Mouse (Mus musculus) frontal cortex, postnatal 14 days (tissue): ENCODE measurements around the gene Hexim2.
A peak's percentile ranks its signal among the peaks of the same experiment; 100 is the strongest.

Experiments
- DNase-seq, 2 experiments: peaks; one replicate each; pipeline ENCODE4 v3.0.0; 2022; ENCODE audit warnings: low spot score in 2 of 2

Gene Hexim2

DNA sequence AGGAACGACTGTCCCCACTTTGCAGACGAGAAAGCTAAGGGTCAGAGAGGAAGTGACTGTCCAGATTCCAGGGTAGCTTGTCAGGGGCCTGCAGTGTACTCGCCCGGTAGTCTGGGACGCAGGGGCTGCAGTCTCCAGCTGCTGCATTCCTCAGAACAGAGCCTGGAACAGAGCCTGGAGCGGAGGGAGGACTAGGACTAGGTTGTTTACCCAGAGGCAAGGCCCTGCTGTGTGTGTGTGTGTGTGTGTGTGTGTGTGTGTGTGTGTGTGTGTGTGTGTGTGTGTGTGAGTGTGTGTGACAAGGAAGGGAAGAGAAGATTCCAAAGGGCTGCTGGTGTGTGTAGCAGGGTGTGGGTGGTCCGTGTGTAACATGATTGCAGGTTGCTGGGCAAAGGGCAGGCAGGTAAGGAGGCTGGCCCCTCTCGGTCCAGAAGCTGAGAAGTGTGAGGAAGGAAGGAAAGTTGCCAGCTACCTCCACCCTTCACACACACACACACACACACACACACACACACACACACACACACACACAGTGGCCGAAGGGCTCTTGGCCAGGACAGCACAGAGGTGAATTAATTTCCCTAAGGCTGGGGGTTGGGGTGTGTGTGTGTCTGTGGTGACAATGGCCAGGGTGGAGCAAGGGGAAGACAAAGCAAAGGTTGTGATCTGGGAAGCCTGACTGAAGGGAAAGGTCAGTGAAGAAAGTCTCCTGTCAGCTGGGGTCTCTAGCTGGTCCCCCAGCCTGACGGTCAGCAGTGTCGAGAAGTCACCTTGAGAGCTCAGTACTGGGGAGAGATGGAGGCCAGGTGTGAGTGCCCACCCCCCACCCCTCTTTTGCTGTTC is 9.1 kb downstream of the Hexim2 start:
- no peak for DNase-seq

DNA sequence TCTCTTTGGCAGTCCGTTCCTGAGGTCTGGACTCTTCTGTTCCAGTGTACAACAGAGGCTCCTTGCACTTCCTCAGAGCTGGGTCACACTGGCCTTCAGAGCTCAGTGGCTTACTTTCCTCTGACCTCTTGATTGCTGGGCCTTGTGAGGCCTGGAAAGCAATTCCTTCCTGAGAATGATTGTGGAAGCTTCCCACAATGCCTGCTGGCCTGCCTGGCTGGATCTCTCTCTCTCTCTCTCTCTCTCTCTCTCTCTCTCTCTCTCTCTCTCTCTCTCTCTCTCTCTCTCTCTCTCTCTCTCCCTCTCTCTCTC is 9.7 kb downstream of the Hexim2 start:
- DNase-seq = no peak

- peak; percentile 78 to 87 for DNase-seq
Observed at GRCm38 (mm10) chr11:103142441-103143182, 10.4 kb downstream of the Hexim2 start.

- no peak for DNase-seq
Observed at GRCm38 (mm10) chr11:103144309-103145285, 12.4 kb downstream of the Hexim2 start.

- no peak for DNase-seq
Observed at GRCm38 (mm10) chr11:103146386-103146785, 14.2 kb downstream of the Hexim2 start.

DNA sequence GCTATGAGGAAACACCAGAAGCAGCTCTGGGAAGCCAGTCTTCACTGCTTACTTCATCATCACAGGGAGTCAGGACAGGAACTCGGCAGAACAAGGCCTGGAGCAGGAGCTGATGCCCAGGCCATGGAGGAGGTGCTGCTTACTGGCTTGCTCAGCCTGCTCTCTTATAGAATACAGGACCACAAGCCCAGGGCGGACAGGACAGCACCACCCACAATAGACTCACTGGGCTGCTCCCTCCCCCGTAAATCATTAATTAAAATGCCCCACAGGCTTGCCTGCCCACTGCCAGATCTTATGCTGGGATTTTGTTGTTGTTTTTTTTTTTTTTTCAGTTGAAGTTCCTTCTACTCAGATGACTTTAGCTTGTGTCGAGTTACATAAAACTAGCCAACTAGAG is 15.5 kb downstream of the Hexim2 start:
- no peak for DNase-seq

GRCm38 (mm10) chr11:103149771-103150170 is 17.5 kb downstream of the Hexim2 start:
- no peak for DNase-seq

GRCm38 (mm10) chr11:103158621-103159478 is 26.6 kb downstream of the Hexim2 start:
- DNase-seq = peak; percentile 79 to 91

DNA sequence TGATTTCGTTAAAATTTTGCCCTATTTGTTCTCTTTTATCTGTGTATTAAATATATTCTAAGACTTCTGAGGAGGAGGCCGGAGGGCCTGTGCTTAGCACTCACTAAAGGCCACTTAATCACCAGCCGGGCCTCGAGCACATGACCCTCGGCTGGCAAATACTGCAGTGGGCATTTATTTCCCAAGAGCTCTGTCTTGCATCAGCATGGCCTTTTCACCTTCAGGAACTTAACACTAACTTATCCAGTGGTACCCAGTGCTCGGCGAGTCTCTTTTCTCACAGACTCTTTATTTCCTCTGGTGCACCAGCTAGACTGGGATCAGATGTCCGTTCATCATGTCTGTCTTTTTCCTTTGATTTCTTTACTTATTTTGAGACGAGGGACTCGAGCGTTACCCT is 28.5 kb downstream of the Hexim2 start:
- DNase-seq = no peak

DNA sequence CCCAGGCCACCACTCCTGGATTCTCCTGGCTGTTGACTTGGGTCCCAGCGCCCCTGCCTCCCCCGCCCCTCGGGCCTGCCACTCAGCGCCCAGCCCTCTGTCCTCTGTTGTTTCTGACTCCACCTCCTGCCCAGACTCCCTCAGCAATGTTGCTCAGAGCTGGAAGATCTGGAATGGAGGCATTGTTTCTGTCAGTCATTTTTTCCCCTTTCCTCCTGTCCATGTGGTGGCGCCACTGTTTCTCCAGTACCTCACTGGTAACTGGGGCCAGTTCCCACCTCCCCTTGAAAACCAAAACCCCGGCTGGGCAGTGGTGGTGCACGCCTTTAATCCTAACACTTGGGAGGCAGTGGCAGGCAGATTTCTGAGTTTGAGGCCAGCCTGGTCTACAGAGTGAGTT is 29.2 kb downstream of the Hexim2 start:
- no peak for DNase-seq

DNA sequence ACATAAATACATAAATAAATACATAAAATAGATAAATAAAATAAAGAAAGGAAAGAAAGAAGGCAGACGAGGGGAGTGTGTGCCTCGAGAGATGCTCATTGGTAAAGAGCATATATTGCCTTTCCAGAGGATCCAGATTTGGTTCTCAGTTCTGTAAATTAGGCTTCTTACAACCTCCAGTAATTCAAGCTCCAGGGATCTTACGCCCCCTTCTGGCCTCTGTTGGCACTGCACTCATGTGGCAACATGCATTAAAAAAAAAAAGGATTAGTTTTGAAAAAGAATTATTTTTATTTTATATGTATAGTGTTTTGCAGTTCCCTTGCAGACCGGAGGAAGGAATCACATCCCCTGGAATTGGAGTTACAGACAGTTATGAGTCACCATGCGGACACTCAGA is 29.9 kb downstream of the Hexim2 start:
- DNase-seq = no peak

DNA sequence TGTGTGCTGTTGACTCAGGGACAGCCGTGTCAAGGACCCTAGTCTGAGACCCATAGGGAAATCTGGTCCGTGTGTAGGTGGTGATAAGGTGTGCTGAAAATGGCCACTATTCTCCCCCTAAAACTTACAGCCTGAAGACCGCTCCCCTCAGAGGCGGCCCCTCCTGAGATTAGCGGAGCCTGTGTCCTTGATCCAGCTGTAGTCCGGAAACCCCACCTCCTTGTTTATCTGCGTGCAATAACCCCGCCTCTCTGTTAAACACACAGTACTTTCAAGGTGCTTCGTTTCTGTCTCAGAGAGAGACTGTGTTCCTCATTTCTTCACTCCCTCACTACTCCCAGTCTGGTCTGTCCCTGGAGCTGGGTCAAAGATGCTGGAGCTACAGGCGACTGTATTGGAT is 32.2 kb downstream of the Hexim2 start:
- no peak for DNase-seq

GRCm38 (mm10) chr11:103168690-103169390 is 36.6 kb downstream of the Hexim2 start:
- DNase-seq = peak in 1 of 2 experiments; percentile 78

DNA sequence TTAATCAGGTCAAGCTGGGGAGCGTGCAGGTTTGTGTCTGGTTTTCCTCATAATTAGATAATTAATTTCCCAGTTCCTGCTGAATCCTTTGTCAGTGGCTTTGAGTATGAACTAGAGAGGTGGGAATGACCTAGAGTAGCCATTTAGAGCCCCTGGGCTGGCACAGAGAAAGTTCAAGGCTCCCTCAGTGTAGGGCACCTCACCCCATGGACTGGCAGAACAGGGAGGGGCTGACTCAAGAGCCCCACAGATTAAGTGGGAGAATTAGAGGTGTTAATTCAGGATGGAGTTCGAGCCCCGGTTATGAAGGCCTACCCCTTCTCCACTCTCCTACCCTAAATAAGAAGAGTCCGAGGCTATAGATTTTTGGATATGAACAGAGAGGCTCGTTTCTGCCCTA is 37.4 kb downstream of the Hexim2 start:
- DNase-seq = no peak

DNA sequence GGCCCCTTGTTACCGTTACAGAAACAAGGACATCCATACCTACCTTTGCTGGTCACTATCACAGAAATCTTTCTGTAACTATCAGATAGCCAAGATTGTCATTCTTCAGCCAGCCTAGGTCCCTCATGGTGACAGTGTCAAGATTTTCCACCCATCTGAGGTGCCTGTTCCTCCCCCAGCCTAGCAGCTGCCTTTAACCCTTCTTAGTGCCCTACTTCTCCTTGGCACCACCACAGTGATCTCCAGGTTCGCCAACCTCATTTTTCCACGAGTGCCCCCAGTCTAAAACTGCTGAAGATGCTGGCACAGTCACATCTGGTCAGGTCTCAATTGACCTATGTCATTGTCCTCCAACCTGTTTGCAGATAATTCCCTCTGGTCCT is 37.9 kb downstream of the Hexim2 start:
- no peak for DNase-seq

DNA sequence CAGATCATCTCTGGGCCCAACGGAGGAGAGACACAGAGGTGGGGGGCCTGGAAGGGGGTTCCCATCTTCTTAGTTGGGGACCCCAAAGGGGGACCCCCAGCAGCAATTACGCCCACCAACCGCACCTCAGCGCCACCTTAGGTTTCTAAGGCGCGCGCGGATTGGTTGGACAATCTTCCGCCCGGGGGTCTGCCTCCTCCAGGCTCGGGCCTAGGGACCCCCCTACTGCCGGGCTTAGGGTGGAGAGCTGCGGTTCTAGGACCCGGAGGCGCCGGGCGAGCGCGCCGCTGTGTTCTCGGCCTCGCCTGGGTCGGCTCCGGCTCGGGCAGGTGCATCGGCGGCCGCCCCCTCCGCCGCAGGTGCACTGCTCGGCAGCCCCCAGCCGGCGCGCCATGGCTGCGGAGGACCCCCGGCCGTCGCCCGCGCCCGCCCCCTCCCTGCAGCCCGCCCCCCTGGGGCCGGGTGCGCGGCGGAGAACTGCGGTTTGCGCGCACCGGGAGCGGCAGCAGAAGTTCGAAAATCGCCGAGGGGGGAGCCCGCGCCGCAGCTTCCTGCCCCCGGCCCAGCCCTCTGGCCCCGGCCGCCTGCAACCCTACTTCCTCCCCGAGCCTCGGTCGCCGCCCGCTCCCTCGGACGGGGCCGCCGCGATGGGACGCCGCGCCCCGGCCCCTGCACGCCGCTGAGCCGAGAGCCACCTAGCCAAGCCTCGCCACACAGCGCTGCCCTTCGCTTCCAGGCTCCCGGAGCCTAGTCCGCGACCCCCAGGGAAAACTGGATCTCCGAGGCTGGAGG is 38.5 kb downstream of the Hexim2 start, which contains the start of gene Fmnl1:
Gene Fmnl1 (plus strand): TSS at position 614 of the 792 bp plus-strand sequence.
- no peak for DNase-seq

DNA sequence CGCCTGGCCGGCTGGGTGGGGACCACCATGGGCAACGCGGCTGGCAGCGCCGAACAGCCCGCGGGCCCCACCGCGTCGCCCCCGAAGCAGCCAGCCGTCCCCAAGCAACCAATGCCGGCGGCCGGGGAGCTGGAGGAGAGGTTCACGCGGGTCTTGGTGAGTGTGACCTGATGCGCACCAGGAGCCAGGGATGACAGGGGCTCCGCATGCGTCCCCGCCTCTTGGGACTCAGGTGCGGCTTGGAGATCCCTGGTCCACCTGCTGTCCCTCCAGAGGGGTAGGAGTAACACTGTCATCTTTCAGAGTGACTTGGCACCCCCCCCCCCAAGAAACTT is 39.0 kb downstream of the Hexim2 start:
- no peak for DNase-seq

DNA sequence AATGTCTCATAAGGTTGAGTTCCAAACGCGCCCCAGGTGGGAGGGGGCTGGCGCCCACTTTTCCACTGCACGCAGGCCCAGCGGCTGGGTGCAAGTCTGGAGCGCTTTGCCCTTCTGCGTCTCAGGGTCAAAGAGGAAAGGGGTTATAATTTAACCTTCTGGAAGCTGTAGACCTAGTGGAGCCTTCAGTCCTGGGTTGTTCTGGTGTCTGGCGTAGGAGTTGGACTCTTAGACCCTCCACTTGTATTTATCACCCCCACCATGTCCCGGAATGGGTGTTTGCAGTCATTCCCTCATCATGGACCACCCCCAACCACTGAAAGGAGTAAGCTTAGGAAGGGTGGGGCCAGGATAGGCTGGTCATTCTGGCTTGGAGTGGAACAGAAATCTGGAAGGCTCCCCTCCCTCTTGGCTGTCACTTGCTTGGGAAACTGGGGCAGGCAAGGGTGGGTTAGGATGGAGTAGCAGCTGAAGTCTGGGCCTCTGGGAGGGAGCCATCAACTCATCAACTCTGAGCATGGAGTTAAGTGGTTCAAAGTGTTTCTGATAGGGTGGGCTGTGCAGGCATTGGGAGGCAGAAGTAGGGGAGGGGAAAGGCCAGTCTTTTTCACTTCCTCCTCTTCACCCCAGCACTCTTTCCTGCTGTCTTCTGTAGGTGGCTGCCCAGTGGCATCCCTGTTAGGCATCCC is 39.6 kb downstream of the Hexim2 start:
- DNase-seq = no peak

DNA sequence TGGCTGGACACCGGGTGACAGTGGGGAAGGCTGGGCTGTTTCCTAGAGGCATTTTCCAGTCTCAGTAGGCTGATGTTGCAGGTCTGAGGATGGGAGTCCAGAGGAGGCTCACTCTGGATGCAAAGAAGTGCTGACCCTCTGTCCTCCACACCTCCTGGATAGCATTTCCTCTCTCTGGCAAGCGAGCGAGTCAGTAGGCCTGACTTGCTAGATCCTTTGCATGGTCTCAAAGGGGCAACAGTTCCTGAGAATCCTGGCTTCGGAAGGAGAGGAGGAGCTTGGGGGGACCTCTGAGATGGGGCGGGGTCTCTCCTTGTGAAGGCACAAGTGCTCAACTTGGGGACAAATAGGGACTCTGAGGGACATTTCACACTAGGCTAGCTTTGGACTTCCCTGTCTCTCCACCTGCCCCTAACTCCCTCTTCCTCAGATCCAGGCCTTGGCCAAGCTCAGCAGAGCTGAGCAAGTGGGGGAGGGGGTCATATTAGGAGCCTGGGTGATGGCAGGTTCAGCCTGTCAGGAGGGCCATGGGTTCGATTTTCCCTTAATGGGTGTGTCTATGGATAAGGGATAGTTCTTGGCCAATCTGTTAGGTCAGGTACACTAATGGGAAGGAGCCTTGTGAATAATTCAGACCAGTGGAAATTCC is 40.3 kb downstream of the Hexim2 start:
- no peak for DNase-seq
